Mouse (Mus musculus) testis, adult 2 months (tissue): ENCODE measurements around the gene Snd1.

Source experiments
- CTCF ChIP-seq: fragments of 200-500 bp; IDR thresholded peaks from 2 replicates; pipeline ENCODE4 v1.5.1; 2012; ENCODE audit warnings: low read depth, mild to moderate bottlenecking, inconsistent platforms, low read length, moderate library complexity; ENCODE audit not compliant: control insufficient read depth, insufficient read depth, insufficient replicate concordance
- POLR2A ChIP-seq: fragments of 200-500 bp; IDR thresholded peaks from 2 replicates; pipeline ENCODE4 v1.6.1; 2012; ENCODE audit warnings: low read depth, mild to moderate bottlenecking, inconsistent platforms, low read length, moderate library complexity; ENCODE audit not compliant: control insufficient read depth

DNA sequence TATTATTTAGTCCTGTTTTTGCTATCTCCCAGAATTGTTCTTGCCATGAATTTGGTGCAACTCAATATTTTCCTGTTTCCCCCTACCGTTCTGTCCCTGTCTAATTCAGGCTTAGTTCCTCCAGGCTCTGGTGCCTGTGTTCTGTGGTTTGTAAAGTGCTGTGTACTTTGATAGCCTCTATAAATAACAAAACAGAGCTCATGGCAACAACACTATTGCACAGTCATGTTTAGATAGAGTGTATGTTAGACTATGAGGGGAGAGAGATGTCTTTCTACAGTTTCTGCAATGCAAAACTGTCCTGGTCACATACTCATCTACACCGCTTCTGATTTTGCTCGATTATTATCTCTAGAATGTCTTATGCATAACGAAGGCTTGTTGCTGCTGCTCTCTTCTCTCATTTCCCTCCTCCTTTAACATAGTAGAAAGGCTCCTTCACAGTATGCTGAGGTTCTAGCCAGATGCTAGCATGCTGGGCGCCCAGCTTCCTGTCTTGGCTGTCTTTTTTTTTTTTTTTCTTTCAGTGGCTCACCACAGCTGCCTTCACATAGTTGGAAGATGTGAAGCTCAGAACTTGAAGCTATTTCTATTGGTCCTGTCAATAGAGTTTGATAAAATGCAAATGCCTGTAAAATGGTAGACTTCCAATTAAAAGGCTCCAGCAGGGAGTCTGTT, 113.7 kb downstream of the Snd1 start:
- no peak for TF ChIP-seq POLR2A
- no peak for TF ChIP-seq CTCF
